7 mouse cellular contexts compared by ENCODE assay signal in the genomic region with DNA sequence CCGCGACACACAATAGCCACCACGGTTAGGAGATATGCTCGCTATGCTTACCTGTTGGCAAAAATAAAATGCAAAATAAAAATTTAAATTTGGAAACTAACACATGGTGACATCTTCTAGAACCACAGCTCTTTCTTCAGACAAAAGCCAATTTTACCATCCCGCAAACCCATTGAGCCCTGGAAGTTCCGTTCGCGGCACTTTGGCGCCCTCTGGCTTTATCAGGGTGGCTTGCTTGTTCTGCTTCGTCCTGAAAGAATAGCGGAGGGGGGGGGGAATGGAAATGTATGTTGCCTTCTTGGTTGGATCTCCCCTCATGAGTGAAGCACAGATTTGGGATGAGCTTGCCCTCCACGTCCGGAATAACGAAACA. TPM values are rescaled to one million over a fixed set of nuclear protein-coding genes. Genes with fewer than 3 reads are reported as not detected.
DNase-seq lines count a peak whose midpoint lies in the region; ATAC-seq lines count a peak whose summit lies in the region.

No protein-coding gene starts in this region.

- H3K4me1 ChIP-seq in limb, embryonic 11.5 days (ENCODE audit: control insufficient read depth, insufficient read depth, low read length) = no peaks in the 10 kb centered on the region
- H3K4me1 ChIP-seq in midbrain, embryonic 13.5 days (replicated peaks) = peaks cover 32% of the 10 kb centered on the region

- no peaks in the 10 kb centered on the region for H3K27me3 ChIP-seq in limb, embryonic 11.5 days (ENCODE audit: control insufficient read depth, insufficient read depth, low read length)
- H3K27me3 ChIP-seq in midbrain, embryonic 13.5 days = no peaks in the 10 kb centered on the region

- peak overlapping the region; percentile 95 for H3K9ac ChIP-seq in limb, embryonic 11.5 days (ENCODE audit: low read length)
- peak overlapping the region; percentile 100 for H3K9ac ChIP-seq in midbrain, embryonic 13.5 days (replicated peaks)

- no peaks in the 10 kb centered on the region for H3K9me3 ChIP-seq in limb, embryonic 11.5 days (ENCODE audit: control insufficient read depth, low read length)
- no peaks in the 10 kb centered on the region for H3K9me3 ChIP-seq in midbrain, embryonic 13.5 days

- ATAC-seq in limb, embryonic 11.5 days (ENCODE audit: insufficient number of reproducible peaks, low FRiP score, low TSS enrichment, low read depth) = peak; percentile 10; the same call in 1 of the 2 replicates
- ATAC-seq in midbrain, embryonic 13.5 days = peak; percentile 9

- H3K4me2 ChIP-seq in limb, embryonic 11.5 days (ENCODE audit: low read depth, severe bottlenecking) = peak overlapping the region; percentile 61
- peak overlapping the region; percentile 68 for H3K4me2 ChIP-seq in midbrain, embryonic 13.5 days (replicated peaks)

- H3K27ac ChIP-seq in limb, embryonic 11.5 days (replicated peaks; ENCODE audit: low read depth, low read length) = no peak overlapping the region
- H3K27ac ChIP-seq in midbrain, embryonic 13.5 days = peak overlapping the region; percentile 100

- H3K36me3 ChIP-seq in limb, embryonic 11.5 days (ENCODE audit: control insufficient read depth, insufficient read depth, low read length) = no peaks in the 10 kb centered on the region
- H3K36me3 ChIP-seq in midbrain, embryonic 13.5 days = no peaks in the 10 kb centered on the region

- peak overlapping the region; percentile 87 for H3K4me3 ChIP-seq in limb, embryonic 11.5 days (ENCODE audit: low read depth, low read length)
- peak overlapping the region; percentile 100 for H3K4me3 ChIP-seq in midbrain, embryonic 13.5 days (replicated peaks)

- WGBS in limb, embryonic 11.5 days = under 1% methylated on average over 14 of the region's 14 CpGs
- under 1% methylated on average over 14 of the region's 14 CpGs for WGBS in midbrain, embryonic 13.5 days

- DNase-seq in adrenal gland, adult 8-10 months = peak; percentile 60
- DNase-seq in embryo, embryonic 9.5 days (ENCODE audit: extremely low spot score) = peak; percentile 91
- peak; percentile 82 to 92 for DNase-seq in heart, adult 18-20 months
- DNase-seq in kidney, adult 18-20 months = peak; percentile 85
- peak; percentile 95 for DNase-seq in limb, embryonic 11.5 days (ENCODE audit: low spot score)
- peak; percentile 35 for DNase-seq in spleen, adult 12 weeks (ENCODE audit: low spot score)

RNA-seq across cellular contexts. Expression of gene Basp1, which starts 1.2 kb away (rescaled TPM):
- 1 to 10 TPM; 3.1 to 4.9 (median 3.6) TPM for total RNA-seq in adrenal gland, adult 8-10 months (2022)
- 1 to 10 TPM; 1.0 to 2.9 TPM for total RNA-seq in heart, adult 18-20 months (2021)
- 81.8 and 85.1 TPM in 2 replicates for polyA plus RNA-seq in limb, embryonic 11.5 days (2014; fragmentation: Nextera tagmentation; extraction: Ambion mirVana)
- polyA plus RNA-seq in midbrain, embryonic 13.5 days (2015; fragmentation: Nextera tagmentation; extraction: Ambion mirVana) = 205 and 211 TPM in 2 replicates

Comparison
In these comparisons a context has a peak if more than half of its experiments do, and no peak if none do; other contexts are left out.
1. DNase-seq: peak in every context shown above with its lines; median percentile 95 in limb, embryonic 11.5 days; 91 in embryo, embryonic 9.5 days; 87 in heart, adult 18-20 months; 85 in kidney, adult 18-20 months; 60 in adrenal gland, adult 8-10 months; 35 in spleen, adult 12 weeks.